Mouse (Mus musculus) heart, embryonic 15.5 days (tissue): Measurements from ENCODE around the gene Gm17606. TPM values are rescaled to one million over a fixed set of nuclear protein-coding genes. Genes with fewer than 3 reads are reported as not detected.

Experiments used
- ATAC-seq: fragments of 200-750 bp; cut with Nextera tagmentation; replicated peaks from 2 replicates; pipeline ENCODE4 v1.8.0; 2017; ENCODE audit warnings: low read depth, moderate TSS enrichment; ENCODE audit not compliant: insufficient number of reproducible peaks, insufficient read depth, low FRiP score
- H3K27ac ChIP-seq: fragments of 300-500 bp; sonication (generic); 2 replicates; pipeline ENCODE4 v1.5.1; 2015; ENCODE audit warnings: mild to moderate bottlenecking, inconsistent platforms
- H3K27me3 ChIP-seq: fragments of 300-500 bp; sonication (generic); 2 replicates; pipeline ENCODE4 v1.6.1; 2015; ENCODE audit warnings: inconsistent platforms
- H3K36me3 ChIP-seq: fragments of 300-500 bp; sonication (generic); 2 replicates; pipeline ENCODE4 v1.6.1; 2015; ENCODE audit warnings: mild to moderate bottlenecking, inconsistent platforms
- H3K4me1 ChIP-seq: fragments of 300-500 bp; sonication (generic); replicated peaks from 2 replicates; pipeline ENCODE4 v1.6.1; 2015; ENCODE audit warnings: inconsistent platforms
- H3K4me2 ChIP-seq: fragments of 300-500 bp; sonication (generic); 2 replicates; pipeline ENCODE4 v1.6.1; 2015; ENCODE audit warnings: inconsistent platforms, mild to moderate bottlenecking, moderate library complexity
- H3K4me3 ChIP-seq: fragments of 300-500 bp; sonication (generic); 2 replicates; pipeline ENCODE4 v1.5.1; 2015; ENCODE audit warnings: mild to moderate bottlenecking, inconsistent platforms
- H3K9ac ChIP-seq: fragments of 300-500 bp; sonication (generic); 2 replicates; pipeline ENCODE4 v1.6.1; 2015; ENCODE audit warnings: mild to moderate bottlenecking, inconsistent platforms
- H3K9me3 ChIP-seq: fragments of 300-500 bp; sonication (generic); replicated peaks from 2 replicates; pipeline ENCODE4 v1.6.1; 2016; ENCODE audit warnings: inconsistent platforms
- WGBS: fragments of 180-500 bp; shearing (Covaris S2); methylation state at CpG from one replicate; pipeline ENCODE4 v1.1.7; 2015; ENCODE audit warnings: mixed read lengths; 5-methylcytosine and 5-hydroxymethylcytosine counted together
- polyA plus RNA-seq: library from polyadenylated mRNA; unstranded; fragments of >200 nt; fragmentation: Nextera tagmentation; extraction: Ambion mirVana; gene quantifications from 2 replicates; pipeline ENCODE4 v1.2.1, GENCODE M21; 2015

Gene Gm17606
- not detected in 2 replicates for polyA plus RNA-seq

GRCm38 (mm10) chr14:54640946-54641304 is at the start of gene Gm17606:
Gene Gm17606, plus strand, starts transcription at chr14:54640952.
- peak within 1 kb of the TSS; percentile 67 for H3K4me3 ChIP-seq
- H3K4me2 ChIP-seq = peak within 1 kb of the TSS; percentile 99
- H3K4me1 ChIP-seq = peaks cover 14% of the 10 kb centered on the region
- 2% methylated on average over 28 of the region's 28 CpGs for WGBS
- H3K27me3 ChIP-seq = no peaks in the 10 kb centered on the region; the same call in 1 of the 2 replicates
- H3K27ac ChIP-seq = peak within 1 kb of the TSS; percentile 71
- peaks cover 38% of the 10 kb centered on the region for H3K36me3 ChIP-seq
- peak within 1 kb of the TSS; percentile 92 for H3K9ac ChIP-seq
- H3K9me3 ChIP-seq = no peaks in the 10 kb centered on the region
- ATAC-seq = no peak

- Histone ChIP-seq H3K4me2 (no peak overlapping the region), H3K4me3 (no peak overlapping the region), H3K9ac (no peak overlapping the region), H3K27ac (no peak overlapping the region), H3K9me3 (no peaks in the 10 kb centered on the region), H3K4me1 (peaks cover 32% of the 10 kb centered on the region), H3K36me3 (no peaks in the 10 kb centered on the region), H3K27me3 (no peaks in the 10 kb centered on the region)
- WGBS = 90% methylated on average over 16 of the region's 16 CpGs
- no peak for ATAC-seq
These were observed 49.7 kb upstream of the Gm17606 start for GRCm38 (mm10) chr14:54591056-54591455.

DNA sequence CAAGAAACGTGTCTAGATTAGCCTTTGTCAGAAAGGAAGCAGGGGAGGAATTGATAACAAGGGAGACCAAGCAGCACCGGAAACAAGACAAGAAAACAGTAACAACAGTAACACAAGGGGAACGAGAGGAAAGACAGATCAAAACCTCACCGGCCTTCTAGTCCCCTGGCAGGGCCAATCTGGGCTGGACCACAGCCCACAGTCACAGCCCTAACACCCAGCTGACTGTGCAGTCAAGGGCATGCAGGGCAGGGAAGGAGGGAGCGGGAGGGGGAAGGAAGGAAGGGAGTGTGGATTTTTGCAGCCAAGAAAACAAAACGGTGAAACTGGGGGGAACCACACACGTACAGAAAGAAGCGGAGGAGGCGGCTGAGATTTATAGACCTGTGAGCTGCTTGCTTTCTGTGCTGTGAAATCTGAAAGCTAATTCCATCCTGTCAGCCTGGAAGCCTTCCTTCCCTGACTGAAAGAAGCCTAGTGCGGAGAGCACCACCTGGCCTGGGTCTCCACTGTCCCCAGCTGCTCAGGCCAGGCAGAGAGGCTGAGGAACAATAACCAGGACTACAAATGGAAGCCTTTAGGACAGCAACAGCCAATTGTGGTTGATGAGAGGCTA is 48.3 kb upstream of the Gm17606 start:
- peak; percentile 83 for ATAC-seq
- 23% methylated on average over 10 of the region's 10 CpGs for WGBS
- Histone ChIP-seq H3K36me3 (no peaks in the 10 kb centered on the region), H3K4me1 (peaks cover 32% of the 10 kb centered on the region), H3K27me3 (no peaks in the 10 kb centered on the region), H3K27ac (peak overlapping the region; percentile 90), H3K9me3 (no peaks in the 10 kb centered on the region), H3K4me3 (no peak overlapping the region), H3K9ac (peak overlapping the region; percentile 46; the same call in 1 of the 2 replicates), H3K4me2 (peak overlapping the region; percentile 24)

- Histone ChIP-seq H3K4me2 (peak overlapping the region; percentile 59; the same call in 1 of the 2 replicates), H3K9ac (no peak overlapping the region), H3K9me3 (no peaks in the 10 kb centered on the region), H3K4me3 (no peak overlapping the region), H3K27me3 (no peaks in the 10 kb centered on the region), H3K36me3 (no peaks in the 10 kb centered on the region), H3K4me1 (peaks cover 24% of the 10 kb centered on the region), H3K27ac (no peak overlapping the region)
- ATAC-seq = no peak
- WGBS = 91% methylated on average over 3 of the region's 3 CpGs
These were observed 46.7 kb upstream of the Gm17606 start for GRCm38 (mm10) chr14:54594055-54594454.

GRCm38 (mm10) chr14:54594631-54595414 is 45.9 kb upstream of the Gm17606 start:
- peaks cover 24% of the 10 kb centered on the region for H3K4me1 ChIP-seq
- H3K27me3 ChIP-seq = no peaks in the 10 kb centered on the region
- ATAC-seq = 0 out of 2 replicates have a peak, but pooled peaks have one; percentile 36
- H3K27ac ChIP-seq = peak overlapping the region; percentile 46; the same call in 1 of the 2 replicates
- H3K36me3 ChIP-seq = no peaks in the 10 kb centered on the region
- WGBS = 50% methylated on average over 28 of the region's 28 CpGs
- H3K9me3 ChIP-seq = no peaks in the 10 kb centered on the region
- peak overlapping the region; percentile 59 for H3K4me2 ChIP-seq
- peak overlapping the region; percentile 34 for H3K4me3 ChIP-seq
- peak overlapping the region; percentile 38; the same call in 1 of the 2 replicates for H3K9ac ChIP-seq

DNA sequence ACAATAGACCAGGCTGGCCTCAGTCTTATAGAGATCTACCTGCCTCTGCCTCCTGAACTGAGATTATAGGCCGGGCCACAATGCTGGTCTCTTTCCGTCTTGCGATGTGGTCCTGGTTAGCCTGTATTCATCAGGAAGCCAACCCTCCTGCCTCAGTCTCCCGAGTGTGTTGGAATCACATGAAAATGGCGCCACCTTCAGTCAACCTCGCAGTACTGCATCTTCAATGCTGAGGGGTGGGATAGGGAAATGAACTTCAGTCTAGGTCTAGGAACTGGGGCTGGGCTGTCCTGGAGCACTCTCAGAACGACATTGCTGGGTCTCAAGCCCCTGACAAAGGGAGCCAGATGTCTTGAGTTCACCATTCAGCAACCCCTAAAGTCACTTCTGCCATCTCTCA is 43.7 kb upstream of the Gm17606 start:
- Histone ChIP-seq H3K36me3 (no peaks in the 10 kb centered on the region), H3K9ac (no peak overlapping the region), H3K27me3 (no peaks in the 10 kb centered on the region), H3K9me3 (no peaks in the 10 kb centered on the region), H3K27ac (no peak overlapping the region), H3K4me3 (no peak overlapping the region), H3K4me1 (peaks cover 25% of the 10 kb centered on the region), H3K4me2 (no peak overlapping the region)
- WGBS = 78% methylated on average over 7 of the region's 7 CpGs
- ATAC-seq = no peak

GRCm38 (mm10) chr14:54601601-54602000 is 39.2 kb upstream of the Gm17606 start:
- H3K4me1 ChIP-seq = peaks cover 20% of the 10 kb centered on the region
- no peaks in the 10 kb centered on the region for H3K27me3 ChIP-seq
- no peak overlapping the region for H3K9ac ChIP-seq
- H3K27ac ChIP-seq = no peak overlapping the region
- H3K4me2 ChIP-seq = no peak overlapping the region
- no peak for ATAC-seq
- no peaks in the 10 kb centered on the region for H3K36me3 ChIP-seq
- WGBS = 70% methylated on average over 2 of the region's 2 CpGs
- H3K9me3 ChIP-seq = no peaks in the 10 kb centered on the region
- no peak overlapping the region for H3K4me3 ChIP-seq

DNA sequence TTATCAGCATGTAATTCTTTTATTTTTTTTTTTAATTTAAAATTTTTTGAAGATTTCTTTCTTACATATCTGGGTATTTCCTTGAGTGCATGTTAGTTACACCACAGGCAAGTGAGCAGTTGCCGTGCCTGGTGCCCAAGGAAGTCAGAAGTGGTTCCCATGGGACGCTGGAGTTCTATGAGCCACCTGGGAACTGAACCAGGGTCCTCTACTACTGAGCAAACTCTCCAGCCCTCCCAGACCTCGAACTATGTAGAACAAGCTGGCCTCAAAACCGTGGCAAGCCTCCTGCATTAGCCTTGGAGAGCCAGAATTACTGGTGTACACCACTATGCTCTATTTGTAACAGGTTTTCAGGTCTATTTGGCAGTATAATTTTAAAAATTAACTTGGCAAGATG is 38.1 kb upstream of the Gm17606 start:
- H3K27ac ChIP-seq = peak overlapping the region; percentile 98
- 42% methylated on average over 4 of the region's 4 CpGs for whole genome bisulfite sequencing
- ATAC-seq = no peak

GRCm38 (mm10) chr14:54603038-54603654 is 37.6 kb upstream of the Gm17606 start:
- H3K9ac ChIP-seq = peak overlapping the region; percentile 83
- no peaks in the 10 kb centered on the region for H3K27me3 ChIP-seq
- peak; percentile 98 for ATAC-seq
- H3K4me3 ChIP-seq = peak overlapping the region; percentile 83
- under 1% methylated on average over 46 of the region's 46 CpGs for WGBS
- peak overlapping the region; percentile 98 for H3K27ac ChIP-seq
- H3K36me3 ChIP-seq = no peaks in the 10 kb centered on the region
- H3K4me2 ChIP-seq = peak overlapping the region; percentile 69
- no peaks in the 10 kb centered on the region for H3K9me3 ChIP-seq
- peaks cover 20% of the 10 kb centered on the region for H3K4me1 ChIP-seq

More for the DNA sequence above, 38.1 kb upstream of the Gm17606 start:
- Histone ChIP-seq H3K9me3 (no peaks in the 10 kb centered on the region), H3K9ac (peak overlapping the region; percentile 83), H3K4me2 (peak overlapping the region; percentile 69), H3K36me3 (no peaks in the 10 kb centered on the region), H3K27me3 (no peaks in the 10 kb centered on the region), H3K4me3 (peak overlapping the region; percentile 83), H3K4me1 (peaks cover 20% of the 10 kb centered on the region)

DNA sequence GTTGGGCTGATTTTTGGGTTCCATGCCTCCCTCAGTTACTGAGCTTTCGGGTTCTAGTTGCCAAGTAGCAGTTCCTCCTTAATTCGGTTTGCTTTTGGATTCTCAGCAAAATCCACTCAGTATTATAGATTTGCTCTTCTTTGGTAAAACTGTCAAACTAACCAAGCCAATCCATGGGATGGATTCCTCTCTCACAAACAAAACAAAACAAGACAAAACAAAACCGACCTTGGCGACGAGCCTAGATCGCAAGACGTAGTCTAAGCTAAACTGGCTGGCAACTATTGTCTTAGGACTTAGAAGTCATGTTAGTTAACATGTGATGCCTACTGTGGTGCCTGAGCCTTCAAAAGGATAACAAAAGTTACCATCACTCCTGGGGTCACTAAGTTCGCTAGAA is 37.1 kb upstream of the Gm17606 start:
- no peaks in the 10 kb centered on the region for H3K36me3 ChIP-seq
- no peak for ATAC-seq
- 82% methylated on average over 8 of the region's 8 CpGs for WGBS

GRCm38 (mm10) chr14:54605752-54606321 is 34.9 kb upstream of the Gm17606 start, which contains the start of gene 4931414P19Rik:
Gene 4931414P19Rik, minus strand, starts transcription at chr14:54605993.
- Histone ChIP-seq H3K9ac (peak within 1 kb of the TSS; percentile 66), H3K4me2 (peak within 1 kb of the TSS; percentile 77), H3K27me3 (no peaks in the 10 kb centered on the region), H3K27ac (peak within 1 kb of the TSS; percentile 85), H3K9me3 (no peaks in the 10 kb centered on the region), H3K4me1 (peaks cover 20% of the 10 kb centered on the region), H3K36me3 (no peaks in the 10 kb centered on the region), H3K4me3 (peak within 1 kb of the TSS; percentile 64)
- under 1% methylated on average over 39 of the region's 39 CpGs for WGBS
- ATAC-seq = peak; percentile 53; the same call in 1 of the 2 replicates

More for the DNA sequence above, 37.1 kb upstream of the Gm17606 start:
- Histone ChIP-seq H3K4me1 (peaks cover 20% of the 10 kb centered on the region), H3K4me3 (peak overlapping the region; percentile 83), H3K27me3 (no peaks in the 10 kb centered on the region), H3K27ac (peak overlapping the region; percentile 98), H3K9ac (no peak overlapping the region), H3K9me3 (no peaks in the 10 kb centered on the region), H3K4me2 (peak overlapping the region; percentile 69)
